ENCODE assay signal across 12 mouse cellular contexts in the genomic region with DNA sequence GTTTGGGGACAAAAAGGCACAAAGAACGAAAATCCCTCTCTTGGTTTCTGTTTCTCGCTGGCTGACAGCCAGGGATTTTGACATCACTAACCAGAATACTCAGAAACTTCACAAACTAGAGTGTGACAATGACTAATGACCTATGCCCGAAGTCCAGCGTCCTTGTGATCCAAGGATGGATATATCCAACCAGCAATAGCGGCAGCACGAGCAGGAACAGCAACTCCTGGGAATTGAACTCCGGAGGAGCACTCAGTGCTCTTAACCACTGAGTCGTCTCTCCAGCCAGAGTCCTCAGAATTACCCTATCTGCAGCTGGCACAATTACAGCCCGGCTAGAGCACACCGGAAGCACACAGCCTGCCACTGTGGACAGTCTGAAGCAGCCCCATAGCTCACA. TPM values are rescaled to one million over a fixed set of nuclear protein-coding genes. Genes with fewer than 3 reads are reported as not detected.
DNase-seq lines count a peak whose midpoint lies in the region; ATAC-seq and TF ChIP-seq lines count a peak whose summit lies in the region.
"Had no signal": no experiment of that assay in that cellular context is flagged by ENCODE, and none has a peak within 500 bp of the region (broad histone marks: within the 10 kb centered on the region; RNA-seq: fewer than 3 reads in every experiment).

No protein-coding gene starts in this region.

- H3K27ac ChIP-seq in liver, postnatal 0 days (ENCODE audit: low read depth), result no peak overlapping the region
- H3K27ac ChIP-seq: liver, embryonic 14.5 days had no signal

- peak; percentile 48 for ATAC-seq in liver, postnatal 0 days
- ATAC-seq: forebrain, postnatal 0 days had no signal

- no peaks in the 10 kb centered on the region for H3K9me3 ChIP-seq in liver, postnatal 0 days (ENCODE audit: low read length)

- H3K36me3 ChIP-seq in liver, postnatal 0 days (replicated peaks; ENCODE audit: insufficient read depth, low read length), result no peaks in the 10 kb centered on the region

- no peak overlapping the region for H3K4me2 ChIP-seq in liver, postnatal 0 days (ENCODE audit: low read depth, low read length)

- H3K4me1 ChIP-seq in liver, postnatal 0 days (ENCODE audit: insufficient read depth), result peaks cover 10% of the 10 kb centered on the region

- TF ChIP-seq EP300 in liver, postnatal 0 days (IDR thresholded peaks at IDR 0.05; ENCODE audit: low read depth), result no peak

- no peaks in the 10 kb centered on the region for H3K27me3 ChIP-seq in liver, postnatal 0 days (ENCODE audit: insufficient read depth, low read length)

- WGBS in liver, postnatal 0 days (ENCODE audit: insufficient replicate concordance), result 59% methylated on average over 10 of the region's 10 CpGs

- H3K9ac ChIP-seq in liver, postnatal 0 days (replicated peaks), result no peak overlapping the region
- H3K9ac ChIP-seq: forebrain, postnatal 0 days; liver, embryonic 14.5 days had no signal

- H3K4me3 ChIP-seq in liver, postnatal 0 days (ENCODE audit: low read depth, low read length), result no peak overlapping the region

- peak; percentile 38 for DNase-seq in liver, postnatal 0 days
- no peak for DNase-seq in liver
- peak; percentile 15 for DNase-seq in T-cell, adult 2 months (ENCODE audit: low spot score)
- peak; percentile 43 to 45 for DNase-seq in adrenal gland, postnatal 36 days
- peak; percentile 72 for DNase-seq in naive thymus-derived CD4-positive, alpha-beta T cell, adult 2 months (ENCODE audit: low read depth)
- no peak for DNase-seq in cerebellum, adult 8-10 months
- no peak for DNase-seq in MN1 (ENCODE audit: low spot score)
- DNase-seq: embryo, embryonic 11 days; forebrain, postnatal 0 days had no signal

- TF ChIP-seq CTCF in liver, postnatal 0 days (IDR thresholded peaks at IDR 0.05; ENCODE audit: low read depth), result no peak

RNA-seq across cellular contexts. Expression of gene Tspan13, which starts 5.5 kb away (rescaled TPM):
- polyA plus RNA-seq in liver, postnatal 0 days (2015; fragmentation: Nextera tagmentation; extraction: Ambion mirVana), result 18.3 and 19.7 TPM in 2 replicates
- total RNA-seq in adrenal gland, postnatal 36 days (2021), result 10 to 100 TPM in 1 of 2 experiments, 1 to 10 TPM in 1; 9.2 to 10.0 TPM

RNA-seq across cellular contexts. Expression of gene Agr2, which starts 44.1 kb away (rescaled TPM):
- polyA plus RNA-seq in liver, postnatal 0 days (2015; fragmentation: Nextera tagmentation; extraction: Ambion mirVana), result not detected in 2 replicates
- not detected for total RNA-seq in adrenal gland, postnatal 36 days (2021)
- total RNA-seq: forebrain, postnatal 0 days; layer of hippocampus, adult 8-10 months had no signal
- polyA plus RNA-seq: neural tube, embryonic 11.5 days had no signal

Comparison
In these comparisons a context has a peak if more than half of its experiments do, and no peak if none do; other contexts are left out.
1. DNase-seq: peak in liver, postnatal 0 days (single experiment), T-cell, adult 2 months (single experiment), adrenal gland, postnatal 36 days (2 of 2) and naive thymus-derived CD4-positive, alpha-beta T cell, adult 2 months (single experiment); none in liver (single experiment), cerebellum, adult 8-10 months (single experiment) and MN1 (single experiment).